Mouse (Mus musculus) liver, adult 10 weeks (tissue): ENCODE results near the gene Furin. TPM values are rescaled to one million over a fixed set of nuclear protein-coding genes. Genes with fewer than 3 reads are reported as not detected.

Experiments used
- polyA plus RNA-seq: library from polyadenylated mRNA; stranded (reverse); fragments of 350-450 nt; fragmentation: Illumina TruSeq; extraction: RNeasy Lipid Tissue Mini Kit (QIAGEN cat#74804); gene quantifications from one replicate; pipeline ENCODE4 v1.2.3, GENCODE M21; 2014; ENCODE audit warnings: low read depth, low replicate concordance

The Furin gene
- 4.3 TPM for polyA plus RNA-seq

DNA sequence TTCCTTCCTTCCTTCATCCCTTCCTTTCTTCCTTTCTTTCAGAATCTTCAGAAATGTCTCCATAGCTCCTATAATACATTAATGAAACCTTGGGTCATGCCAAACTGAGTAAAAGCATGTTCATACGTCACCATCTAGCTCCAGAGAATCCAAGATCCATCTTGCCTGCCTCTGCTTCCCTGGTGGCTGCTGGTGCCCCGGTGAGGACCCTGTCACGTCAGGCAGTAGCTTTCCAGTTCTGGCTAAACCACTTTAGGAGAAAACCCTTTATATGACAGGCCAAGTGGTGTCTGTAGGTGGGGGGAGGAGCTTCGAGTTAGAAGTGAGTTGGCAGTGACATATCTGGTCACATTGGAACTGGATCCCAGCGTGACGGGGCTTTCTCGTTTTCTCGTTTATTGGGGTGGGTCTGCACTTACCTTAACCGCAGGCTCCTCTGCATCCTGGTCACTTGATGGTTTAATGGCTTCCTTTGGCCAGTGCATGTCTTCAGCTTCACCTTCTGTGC lies at the start of gene Furin:
TSS of gene Furin (minus strand) at position 249 of the 508 bp plus-strand sequence.

DNA sequence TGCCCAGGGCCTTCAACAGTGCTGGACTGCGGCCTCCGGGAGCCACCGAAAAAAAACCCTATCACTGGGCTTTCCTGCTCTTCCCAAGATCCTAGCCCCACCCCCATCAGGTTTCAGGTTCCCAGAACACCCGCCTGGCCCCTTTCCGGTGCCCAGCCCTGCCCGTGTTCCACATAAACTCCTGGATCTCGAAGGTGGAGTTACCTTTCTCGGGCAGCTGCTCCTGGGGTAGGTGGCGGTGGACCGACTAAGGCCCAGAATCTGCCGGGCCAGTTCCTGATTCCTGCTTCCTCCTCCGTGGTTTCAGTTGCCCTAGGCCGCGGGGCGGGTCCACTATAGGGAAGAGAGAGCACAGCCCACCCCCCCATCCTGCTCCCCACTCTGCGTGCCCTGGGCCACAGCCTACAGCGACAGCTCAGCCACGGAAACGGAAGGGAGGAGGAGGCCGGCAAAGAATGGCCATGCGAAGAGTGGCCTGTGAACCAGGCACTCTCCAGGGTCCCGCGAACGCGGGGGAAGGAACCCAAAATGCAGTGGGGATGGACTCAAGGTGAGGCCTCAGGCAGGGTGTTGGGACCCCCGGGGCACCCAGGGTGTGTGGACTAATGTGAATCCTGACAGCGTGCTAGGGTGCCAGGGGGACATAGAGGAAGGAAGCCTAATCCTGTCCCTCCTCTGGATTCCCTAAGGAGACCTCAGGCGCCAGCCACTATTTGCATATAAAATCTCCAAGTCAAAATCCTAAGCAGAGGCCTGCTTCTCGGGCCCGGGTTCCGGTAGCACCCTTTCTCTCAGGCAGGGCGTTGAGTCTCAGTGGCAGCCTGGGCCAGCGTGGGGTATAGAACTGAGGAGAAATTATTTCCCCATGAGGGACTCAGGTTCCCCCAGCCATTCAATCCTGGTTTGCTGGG lies 17.3 kb downstream of the Furin start, which contains the start of gene Fes:
TSS of gene Fes (minus strand) at position 314 of the 911 bp plus-strand sequence.

DNA sequence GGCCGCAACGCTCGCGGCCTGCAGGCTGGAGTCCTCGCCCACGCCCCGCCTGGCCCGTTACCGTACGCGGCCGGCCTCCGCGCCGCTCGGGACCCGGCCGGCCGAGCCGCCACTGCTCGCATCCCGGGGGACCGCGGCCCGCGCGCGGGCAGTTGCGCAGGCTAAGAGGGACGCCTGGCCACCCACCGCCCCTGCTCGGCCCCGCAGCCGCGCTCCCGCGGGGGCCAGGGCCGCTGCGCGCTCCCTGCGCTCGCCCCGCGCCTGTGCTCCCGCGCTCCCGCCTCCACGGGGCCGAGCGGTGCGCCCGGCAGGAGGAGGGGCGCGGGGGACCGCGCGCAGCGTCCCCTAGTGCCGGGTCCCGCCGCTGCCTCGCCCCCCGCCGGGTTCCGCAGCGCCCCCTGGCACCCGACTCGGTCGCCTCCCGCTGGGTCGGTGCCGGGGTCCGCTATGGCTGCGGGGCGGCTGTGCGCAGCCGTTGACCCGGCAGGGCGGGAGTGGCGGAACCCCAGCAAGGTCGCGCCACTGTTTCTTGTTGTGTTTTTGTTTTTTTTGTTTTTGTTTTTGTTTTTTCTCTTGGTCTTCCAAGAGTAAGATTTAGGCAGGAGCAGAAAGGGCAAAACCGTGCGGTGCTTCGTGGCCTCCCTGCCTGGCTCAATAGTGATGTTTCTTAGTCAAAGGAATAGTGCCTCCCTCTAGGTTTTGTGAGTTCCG lies 34.0 kb downstream of the Furin start, which contains the start of gene Man2a2:
TSS of gene Man2a2 (minus strand) at position 335 of the 711 bp plus-strand sequence.

DNA sequence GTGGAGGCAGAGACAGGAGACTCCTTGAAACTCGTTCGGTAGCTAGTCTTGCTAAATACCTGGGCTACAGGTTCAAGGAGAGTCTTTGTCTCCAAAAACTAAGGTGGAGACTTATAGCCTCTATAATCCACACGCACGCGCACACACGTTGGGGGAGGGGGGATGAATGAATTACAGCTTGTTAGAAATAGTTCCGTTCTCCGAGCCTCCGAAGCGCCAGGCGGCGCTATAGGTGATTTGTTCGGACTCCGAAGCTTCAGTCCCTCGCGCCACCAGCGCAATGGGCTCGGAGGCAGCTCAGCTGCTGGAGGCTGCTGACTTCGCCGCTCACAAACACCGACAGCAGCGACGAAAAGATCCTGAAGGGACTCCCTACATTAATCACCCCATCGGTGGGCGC lies 62.4 kb downstream of the Furin start, which contains the start of gene Hddc3:
TSS of gene Hddc3 (plus strand) at position 247 of the 400 bp plus-strand sequence.

DNA sequence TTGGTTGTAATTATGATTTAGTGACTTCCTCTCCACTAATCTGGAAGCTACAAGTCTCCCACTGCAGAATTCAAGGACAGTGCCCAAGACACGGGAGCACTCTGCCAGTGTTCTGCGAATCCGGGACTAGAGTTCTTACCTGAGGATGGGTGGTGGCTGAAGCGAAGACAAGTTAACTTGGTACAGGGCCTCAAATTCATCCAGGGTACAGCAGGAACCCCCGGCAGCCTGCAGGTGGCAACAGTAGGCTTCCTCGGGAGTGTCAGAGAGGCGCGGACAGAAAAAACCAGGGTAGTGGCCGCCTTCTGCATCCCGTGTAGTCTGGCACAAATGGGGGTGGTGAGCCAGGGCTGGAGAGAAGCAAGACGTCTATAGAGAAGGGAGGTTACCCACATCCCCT lies 64.4 kb downstream of the Furin start, which contains the start of gene Unc45a:
TSS of gene Unc45a (minus strand) at position 213 of the 400 bp plus-strand sequence.

Other genes with a start within 250 kb of the Furin start
- 0.42 TPM for gene Sema4b, start 218.6 kb downstream of the Furin start, polyA plus RNA-seq
- gene Cib1, start 172.6 kb downstream of the Furin start, polyA plus RNA-seq, result 18.7 TPM
- 1.2 TPM for gene Gdpgp1, start 172.6 kb downstream of the Furin start, polyA plus RNA-seq
- 0.24 TPM for gene Ttll13, start 159.1 kb downstream of the Furin start, polyA plus RNA-seq
- gene Ngrn, start 144.2 kb downstream of the Furin start, polyA plus RNA-seq, result 8.6 TPM
- gene Vps33b, start 135.8 kb downstream of the Furin start, polyA plus RNA-seq, result 2.4 TPM
- 0.40 TPM for gene Prc1, start 111.0 kb downstream of the Furin start, polyA plus RNA-seq
- gene Rccd1, start 81.0 kb downstream of the Furin start, polyA plus RNA-seq, result 3.3 TPM
- 1.1 TPM for gene Unc45a, start 64.4 kb downstream of the Furin start, polyA plus RNA-seq
- 2.6 TPM for gene Hddc3, start 62.3 kb downstream of the Furin start, polyA plus RNA-seq
- 7.8 TPM for gene Man2a2, start 34.1 kb downstream of the Furin start, polyA plus RNA-seq
- gene Fes, start 17.5 kb downstream of the Furin start, polyA plus RNA-seq, result 0.45 TPM
- 3.0 TPM for gene Blm, start 129.7 kb upstream of the Furin start, polyA plus RNA-seq